Mouse (Mus musculus): ENCODE data around the gene Ralgps1. TPM values are rescaled to one million over a fixed set of nuclear protein-coding genes. Genes with fewer than 3 reads are reported as not detected.
A peak's percentile ranks its signal among the peaks of the same experiment; 100 is the strongest.

The Ralgps1 gene
- total RNA-seq, 4 experiments from 2014 or later = 4.2 to 12.7 (median 8.0) TPM

GRCm38 (mm10) chr2:33210841-33211240 lies 160.4 kb downstream of the Ralgps1 start:
- DNase-seq = no peak

DNA sequence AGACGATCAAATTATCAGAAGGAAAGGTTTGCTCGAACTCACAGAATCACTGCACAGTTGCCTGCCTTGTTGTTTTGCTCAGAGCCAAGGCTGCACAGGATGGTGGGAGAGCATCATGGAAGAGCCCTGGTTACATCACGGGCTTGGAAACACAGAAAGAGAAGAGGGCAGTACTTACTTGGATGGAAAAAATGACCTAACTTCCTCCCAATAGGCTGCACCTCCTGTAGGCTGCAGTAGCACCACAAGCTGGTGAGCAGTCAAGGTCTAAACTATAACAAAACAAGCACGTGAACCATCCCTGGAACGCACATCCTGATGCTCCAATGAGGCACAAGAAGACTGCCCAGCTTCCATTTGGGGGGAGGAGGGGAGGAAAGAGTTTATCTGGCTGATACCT lies 163.2 kb downstream of the Ralgps1 start:
- DNase-seq = no peak

- no peak for DNase-seq
These were observed 164.2 kb downstream of the Ralgps1 start for GRCm38 (mm10) chr2:33207069-33207468.

DNA sequence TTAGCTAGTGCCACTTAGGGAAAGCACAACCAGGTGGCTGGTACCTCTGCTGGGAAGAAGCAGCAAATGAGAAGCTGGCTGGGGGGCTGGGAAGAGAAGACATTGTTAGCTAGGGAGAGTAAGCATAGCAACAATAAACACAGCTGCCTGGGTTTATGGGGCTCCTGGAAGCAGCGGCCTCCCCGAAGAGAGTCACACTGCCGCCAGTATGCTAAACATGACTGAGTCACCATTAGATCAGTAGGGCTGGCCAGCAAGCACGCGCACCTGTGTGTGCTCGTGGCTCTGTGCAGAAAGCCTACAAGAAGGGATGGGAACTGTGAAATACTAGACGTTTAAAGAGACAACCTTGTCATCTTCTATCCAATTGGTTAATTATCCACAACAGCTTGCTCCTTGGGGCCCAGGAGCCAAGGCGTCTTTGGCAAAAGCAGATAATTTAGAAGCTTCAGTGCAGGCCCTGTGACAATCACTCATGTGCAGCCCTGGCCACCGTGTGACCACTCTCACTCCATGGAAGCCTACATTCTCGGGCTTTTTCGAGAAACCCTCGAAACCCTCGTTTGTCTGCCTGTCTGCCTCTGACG lies 165.3 kb downstream of the Ralgps1 start:
- no peak for DNase-seq

DNA sequence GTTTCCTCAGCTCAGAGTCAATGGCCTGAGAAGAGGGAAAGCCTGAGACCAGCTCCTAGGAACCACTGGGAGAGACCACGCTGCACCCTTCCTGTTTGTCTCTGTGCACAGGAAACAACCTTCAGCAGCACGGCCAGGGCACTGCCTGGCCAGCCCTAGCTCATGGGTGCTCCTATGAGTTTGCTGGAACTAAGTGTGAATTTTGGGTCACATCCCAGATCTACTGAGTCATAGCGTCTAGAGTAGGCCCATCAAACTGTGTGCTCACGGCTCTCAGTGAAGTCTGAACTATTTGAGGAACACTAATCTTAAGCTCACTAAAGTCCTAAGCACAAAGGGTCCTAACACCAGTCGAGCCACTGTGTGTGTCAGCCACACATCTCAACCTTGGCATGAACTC lies 166.3 kb downstream of the Ralgps1 start:
- peak; percentile 53 for DNase-seq

GRCm38 (mm10) chr2:33203284-33203683 lies 168.0 kb downstream of the Ralgps1 start:
- no peak for DNase-seq

DNA sequence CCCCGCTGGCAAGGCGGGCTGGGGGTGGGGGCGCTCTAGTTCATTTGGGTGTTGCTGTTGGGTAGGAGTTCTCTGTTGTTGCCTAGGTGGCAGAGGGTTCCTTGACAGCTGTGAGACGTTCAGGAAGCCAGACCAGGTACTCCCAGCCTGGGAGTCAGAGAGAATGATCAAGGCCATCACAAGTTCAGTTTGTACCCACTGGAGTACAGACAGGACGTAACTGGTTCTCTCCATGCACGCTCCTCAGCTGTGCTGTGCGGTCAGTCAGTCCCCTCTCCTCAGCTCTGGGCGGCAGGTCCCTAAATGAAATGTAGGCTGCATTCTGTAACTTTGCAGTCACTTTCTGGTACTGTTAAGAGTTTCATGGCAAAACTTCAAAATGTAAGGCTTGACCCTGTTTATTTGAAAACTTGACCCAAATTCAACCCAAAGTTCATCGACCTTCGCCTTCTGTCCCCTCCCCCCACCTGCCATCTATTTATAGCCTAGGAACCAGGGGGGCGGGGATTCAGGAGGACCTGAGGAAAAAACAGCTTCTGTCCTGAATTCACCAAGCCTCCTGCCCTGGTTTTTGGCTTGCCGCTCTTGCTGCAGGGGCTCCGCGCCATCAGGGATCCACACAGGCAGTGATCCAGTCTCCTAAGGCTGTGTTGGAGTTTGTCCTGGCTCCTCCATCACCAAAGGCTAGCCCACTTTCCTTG lies 170.8 kb downstream of the Ralgps1 start:
- DNase-seq = no peak

DNA sequence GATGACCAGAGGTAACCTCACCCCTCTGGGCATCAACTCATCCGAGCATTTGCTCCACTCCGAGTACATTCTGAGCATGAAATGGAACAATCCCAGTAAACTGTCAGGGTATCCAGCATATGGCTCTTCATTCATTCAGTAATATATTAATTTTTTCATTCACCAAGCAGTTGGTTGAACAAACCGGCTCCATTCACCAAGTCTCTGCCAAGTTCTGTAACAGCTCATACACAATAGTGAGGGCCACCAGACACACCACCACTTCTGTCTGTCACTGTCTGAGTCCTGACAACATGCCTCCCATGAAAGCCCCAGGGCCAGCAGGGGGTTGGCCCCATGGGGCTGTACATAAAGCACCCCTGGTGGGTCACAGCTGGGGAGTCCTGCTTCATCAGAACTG lies 181.3 kb downstream of the Ralgps1 start:
- DNase-seq = no peak

DNA sequence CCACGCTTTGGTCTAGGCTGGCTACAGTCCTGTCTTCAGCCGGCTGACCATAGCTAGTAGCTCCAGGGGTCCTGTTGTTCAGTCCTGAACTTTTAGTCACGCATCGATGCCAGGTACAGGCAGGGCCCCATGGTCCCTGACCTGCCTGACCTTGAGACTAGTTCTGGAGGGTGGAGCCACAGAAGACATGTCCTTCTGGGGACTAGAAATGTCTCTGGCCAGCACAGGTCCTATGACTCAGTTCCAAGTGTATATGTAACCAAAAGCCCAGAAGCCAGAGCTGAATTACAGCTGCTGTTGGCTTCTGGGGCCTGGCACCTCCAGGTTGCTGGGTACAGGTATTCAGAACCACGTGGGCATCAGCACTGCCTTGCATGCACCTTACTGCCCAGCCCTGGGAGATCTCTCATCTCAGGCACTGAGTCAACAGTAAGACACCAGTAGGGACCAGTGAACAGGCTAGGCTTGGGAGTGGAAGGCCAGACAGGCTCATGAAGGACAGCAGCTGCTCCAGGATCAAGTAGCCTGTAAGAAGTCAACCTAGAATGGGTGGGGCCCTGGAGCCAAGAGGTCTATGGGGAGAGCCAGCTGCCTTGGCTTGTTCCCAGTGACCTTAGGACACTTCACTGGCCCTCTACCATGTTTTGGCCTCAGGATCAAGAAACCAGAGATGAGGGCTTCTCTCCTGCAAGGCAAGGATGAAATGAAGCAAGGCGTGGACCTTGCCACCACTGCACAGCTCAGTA lies 182.2 kb downstream of the Ralgps1 start:
- no peak for DNase-seq

DNA sequence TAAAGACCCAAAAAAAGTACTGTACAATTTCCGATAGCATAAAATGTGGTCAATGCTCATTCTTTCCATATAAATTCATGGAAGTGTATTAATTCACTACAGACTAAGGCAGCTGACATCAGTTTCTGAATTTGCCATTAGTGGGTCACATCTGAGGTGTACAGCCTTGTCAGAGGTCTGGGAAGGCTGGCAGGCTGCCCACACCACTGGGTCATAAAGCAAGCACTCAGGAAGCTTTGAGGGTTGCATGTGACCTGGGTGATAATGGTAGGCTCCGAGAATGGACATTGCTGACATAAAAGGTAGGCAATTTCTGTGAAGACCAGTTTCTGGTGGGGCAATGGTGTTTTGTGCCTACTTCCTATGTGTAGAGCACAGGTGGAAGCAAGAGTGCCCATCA lies 183.4 kb downstream of the Ralgps1 start:
- DNase-seq = no peak

DNA sequence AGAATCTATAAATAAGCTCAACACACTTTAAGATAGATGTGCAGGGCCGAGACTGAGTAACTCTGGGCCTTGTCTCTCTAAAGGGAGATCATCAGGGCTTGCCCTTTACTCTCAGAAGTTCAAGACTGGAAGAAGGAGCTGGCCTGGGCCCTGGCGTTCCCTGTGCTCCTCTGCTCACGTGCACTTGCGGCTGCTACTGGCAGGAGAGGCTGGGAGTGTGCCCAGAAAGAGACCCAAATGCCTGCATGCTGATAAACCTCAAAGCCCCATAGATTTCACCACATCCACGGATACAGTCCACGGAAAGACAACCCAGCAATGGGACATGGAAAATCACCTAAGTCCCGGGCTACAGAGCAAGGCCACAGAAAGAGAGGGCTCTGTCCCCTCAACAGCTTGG lies 184.8 kb downstream of the Ralgps1 start:
- DNase-seq = no peak

- DNase-seq = no peak
These were observed 186.0 kb downstream of the Ralgps1 start for GRCm38 (mm10) chr2:33185258-33185657.

DNA sequence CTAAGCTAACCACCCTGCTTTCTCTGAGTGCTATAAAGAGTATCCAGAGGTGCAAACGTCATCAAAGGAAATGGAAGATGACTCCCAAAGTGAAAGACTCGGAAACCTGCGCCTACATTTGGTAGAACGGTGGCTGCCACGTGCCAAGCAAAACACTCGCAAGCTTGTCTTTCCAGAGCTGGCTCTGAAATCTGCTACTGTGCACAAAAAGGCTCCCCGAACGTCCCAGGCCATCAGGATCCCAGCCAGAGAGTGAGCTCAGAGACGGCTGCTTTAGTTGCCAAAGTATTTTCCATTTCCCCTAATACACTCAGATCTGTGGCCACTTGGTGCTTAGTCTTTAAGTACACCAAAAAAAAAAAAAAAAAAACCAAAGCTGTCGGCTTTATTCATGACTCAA lies 186.6 kb downstream of the Ralgps1 start:
- DNase-seq = no peak

GRCm38 (mm10) chr2:33183321-33183720 lies 188.0 kb downstream of the Ralgps1 start:
- no peak for DNase-seq

DNA sequence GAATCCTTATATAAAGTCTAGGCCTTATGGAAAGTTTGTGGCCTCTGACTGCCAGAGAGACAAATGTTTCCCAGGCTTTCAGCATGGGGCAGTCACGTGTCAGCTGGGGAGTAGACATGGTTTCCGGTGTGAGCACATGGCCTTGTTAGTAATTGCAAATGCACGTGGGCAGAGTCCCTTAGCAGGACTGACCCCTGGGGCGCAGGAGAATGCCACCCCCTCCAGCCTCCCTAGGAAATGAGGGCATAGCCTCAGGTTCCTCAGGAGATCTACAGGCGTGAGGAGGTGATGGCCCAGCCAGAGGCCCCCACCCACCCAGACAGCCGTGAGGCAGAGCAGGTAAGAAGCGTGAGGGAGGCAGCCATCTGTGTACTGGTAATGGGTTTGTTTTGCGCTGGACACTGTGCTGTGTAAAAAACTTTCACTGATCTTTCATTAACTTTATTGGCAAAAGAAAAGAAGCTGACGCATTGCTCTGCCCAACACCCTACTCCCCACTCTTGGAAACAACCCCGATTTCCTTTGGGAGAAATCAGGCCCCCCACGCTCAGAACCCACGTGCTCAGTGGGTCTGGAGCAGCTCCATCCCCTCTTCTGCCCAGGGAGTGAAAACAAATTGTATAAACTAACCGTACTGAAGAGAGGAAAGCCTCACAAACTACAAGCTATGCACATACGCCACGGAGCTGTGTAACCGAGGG lies 191.2 kb downstream of the Ralgps1 start:
- DNase-seq = peak; percentile 48

GRCm38 (mm10) chr2:33179171-33179929 lies 191.9 kb downstream of the Ralgps1 start:
- no peak for DNase-seq

DNA sequence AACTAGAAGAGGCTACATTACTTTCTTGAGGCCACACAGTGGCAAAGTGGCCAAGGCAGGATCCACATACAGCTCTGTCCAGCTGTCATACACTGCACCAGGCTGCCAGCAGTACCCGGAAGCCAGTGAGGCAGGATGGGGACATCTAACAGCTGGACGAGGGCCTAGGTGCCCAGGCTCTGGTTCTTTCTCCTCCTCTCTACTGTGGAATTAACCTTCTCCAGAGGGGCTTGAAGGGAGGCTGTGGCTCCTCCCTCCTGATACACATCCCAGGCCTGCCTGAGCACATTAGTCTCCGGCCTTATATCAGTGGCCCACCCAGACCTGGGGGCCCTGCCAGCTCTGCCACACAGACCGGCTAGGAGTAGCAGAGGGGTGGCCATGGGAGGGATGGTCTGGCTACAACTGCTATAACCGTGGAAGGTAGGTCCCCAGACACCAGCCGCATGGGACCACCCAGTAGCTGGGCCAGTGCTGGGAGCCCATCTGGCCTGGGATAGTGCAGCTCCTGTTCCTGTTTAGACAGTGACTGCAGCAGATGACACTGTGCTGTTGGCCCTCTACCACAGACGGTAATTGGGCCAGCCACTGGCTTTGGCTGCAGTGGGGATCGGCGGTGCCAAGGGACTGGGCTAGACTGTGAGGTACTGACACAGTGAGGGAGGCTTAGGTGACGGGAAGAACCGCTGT lies 192.9 kb downstream of the Ralgps1 start:
- DNase-seq = no peak

DNA sequence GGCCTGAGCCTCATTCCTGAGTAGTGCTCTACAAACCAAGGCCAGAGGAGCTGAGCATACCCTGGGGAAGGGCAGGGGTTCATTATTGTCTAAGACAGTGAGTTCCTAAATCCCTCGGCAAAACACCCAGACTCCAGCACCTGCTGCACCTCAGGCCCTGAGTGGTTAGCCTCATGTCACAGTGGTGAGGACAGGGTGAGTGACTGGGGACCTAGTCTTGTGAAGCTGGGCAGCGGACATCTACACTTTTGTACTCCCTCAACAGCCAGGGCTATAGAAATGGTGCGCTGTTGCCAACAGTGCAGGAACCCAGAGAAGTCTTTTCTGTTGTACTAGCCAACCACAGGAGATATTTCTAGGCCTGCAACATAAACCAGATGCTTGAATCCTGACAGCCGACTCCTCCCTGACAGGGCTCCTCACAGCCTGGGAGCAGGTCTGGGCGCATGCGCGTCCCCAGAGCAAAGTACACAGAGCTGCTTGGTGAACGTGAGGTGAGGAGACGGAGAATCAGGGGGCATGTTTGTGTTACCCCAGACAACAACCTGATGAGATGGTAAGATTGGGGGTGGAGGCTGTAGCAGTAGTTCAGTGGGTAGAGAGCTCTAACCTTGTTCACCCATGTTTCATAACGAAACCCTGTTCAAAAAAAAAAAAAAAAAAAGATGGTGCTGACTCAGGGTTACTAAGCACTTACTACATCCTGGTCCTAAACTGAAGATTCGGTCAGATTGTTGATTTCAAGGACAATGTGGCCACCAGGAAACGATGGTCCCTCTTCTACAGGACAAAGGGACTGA lies 193.6 kb downstream of the Ralgps1 start:
- DNase-seq = no peak

- no peak for DNase-seq
These were observed 194.4 kb downstream of the Ralgps1 start for GRCm38 (mm10) chr2:33176921-33177320.

GRCm38 (mm10) chr2:33176516-33176915 lies 194.8 kb downstream of the Ralgps1 start:
- no peak for DNase-seq

GRCm38 (mm10) chr2:33173686-33174085 lies 197.6 kb downstream of the Ralgps1 start:
- DNase-seq = no peak

Data from adrenal gland, adult 8-10 months (tissue).